Mouse (Mus musculus): ENCODE results near the gene Fat1. TPM values are rescaled to one million over a fixed set of nuclear protein-coding genes. Genes with fewer than 3 reads are reported as not detected.
"Not testable (repeated sequence)": the region's sequence is repeated elsewhere in the genome, so short reads cannot be mapped to it uniquely, and the experiment has no call there.

Fat1 gene
- polyA plus RNA-seq, 1 experiment from 2014 or later: 30.4 TPM

DNA sequence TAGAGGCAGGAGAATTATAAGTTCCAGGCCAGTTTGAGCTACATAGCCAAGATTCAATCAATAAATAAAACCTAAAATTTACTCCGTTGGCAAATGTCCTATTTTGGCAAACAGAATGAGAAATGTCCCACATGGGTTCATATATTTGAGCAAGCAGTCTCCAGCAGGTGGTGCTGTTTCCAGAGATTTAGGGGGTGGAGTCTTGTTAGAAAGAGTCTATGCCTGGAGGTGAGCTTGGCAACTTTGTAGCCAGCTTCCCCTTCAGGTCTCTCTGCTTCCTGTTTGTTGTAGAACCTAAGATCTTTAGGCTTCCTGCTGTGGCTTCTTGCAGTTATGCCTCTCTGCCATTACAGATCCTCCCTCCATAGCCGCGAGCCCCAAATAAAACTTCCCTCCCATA, 120.3 kb downstream of the Fat1 start:
- H3K4me3 ChIP-seq: no peak overlapping the region
- WGBS: 96% methylated on average over 3 of the region's 3 CpGs

DNA sequence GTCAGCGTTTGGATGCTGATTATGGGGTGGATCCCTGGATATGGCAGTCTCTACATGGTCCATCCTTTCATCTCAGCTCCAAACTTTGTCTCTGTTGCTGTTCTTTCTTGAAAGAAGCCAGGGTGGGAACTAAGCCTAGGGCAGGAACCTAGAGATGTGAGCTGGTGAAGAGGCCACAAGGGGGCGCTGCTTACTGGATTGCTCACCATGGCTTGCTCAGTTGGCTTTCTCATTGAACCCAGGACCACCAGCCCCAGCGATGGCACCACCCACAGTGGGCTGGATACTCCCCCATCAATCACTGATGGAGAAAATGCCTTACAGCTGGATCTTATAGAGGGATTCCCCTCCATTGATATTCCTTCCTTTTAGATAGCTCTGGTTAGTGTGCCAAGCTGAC, 121.6 kb downstream of the Fat1 start:
- H3K9me3 ChIP-seq: no peaks in the 10 kb centered on the region
- no peak overlapping the region for H3K27ac ChIP-seq
- no peak overlapping the region for H3K9ac ChIP-seq
- 28% methylated on average over 3 of the region's 3 CpGs for WGBS
- H3K36me3 ChIP-seq: peaks cover 44% of the 10 kb centered on the region
- H3K4me1 ChIP-seq: no peaks in the 10 kb centered on the region
- ATAC-seq (ENCODE audit: insufficient number of reproducible peaks, low FRiP score, low TSS enrichment, low read depth): no peak
- H3K4me3 ChIP-seq: no peak overlapping the region
- H3K27me3 ChIP-seq: no peaks in the 10 kb centered on the region
- no peak overlapping the region for H3K4me2 ChIP-seq

More for the DNA sequence above, 120.3 kb downstream of the Fat1 start:
- ATAC-seq (ENCODE audit: insufficient number of reproducible peaks, low FRiP score, low TSS enrichment, low read depth): no peak
- H3K27me3 ChIP-seq: no peaks in the 10 kb centered on the region
- H3K4me1 ChIP-seq: no peaks in the 10 kb centered on the region
- no peaks in the 10 kb centered on the region for H3K9me3 ChIP-seq
- H3K36me3 ChIP-seq: peaks cover 56% of the 10 kb centered on the region
- H3K9ac ChIP-seq: no peak overlapping the region
- H3K4me2 ChIP-seq: no peak overlapping the region
- H3K27ac ChIP-seq: no peak overlapping the region

DNA sequence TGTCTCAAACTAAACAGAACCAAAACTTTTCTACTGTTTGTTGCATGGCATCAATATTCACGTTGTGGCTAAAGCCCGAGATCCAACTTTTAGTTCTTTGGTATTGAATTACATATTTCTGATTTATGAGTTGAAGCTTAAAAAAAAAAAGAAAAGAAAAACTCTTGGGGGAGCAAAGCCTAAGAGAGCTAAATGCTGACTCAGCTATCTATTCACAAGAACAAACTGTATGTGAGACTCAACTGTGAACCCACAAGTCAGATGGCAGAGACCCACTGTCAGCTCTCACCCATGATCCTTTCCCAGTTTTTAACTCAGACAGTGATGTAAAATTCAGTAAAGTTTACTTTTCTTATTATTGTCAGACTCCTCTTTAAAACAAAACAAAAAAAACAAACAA, 124.8 kb downstream of the Fat1 start:
- no peaks in the 10 kb centered on the region for H3K4me1 ChIP-seq
- ATAC-seq (ENCODE audit: insufficient number of reproducible peaks, low FRiP score, low TSS enrichment, low read depth): no peak
- no peak overlapping the region for H3K27ac ChIP-seq
- H3K36me3 ChIP-seq: peaks cover 12% of the 10 kb centered on the region; the same call in 1 of the 2 replicates
- H3K9ac ChIP-seq: no peak overlapping the region
- no peak overlapping the region for H3K4me3 ChIP-seq
- H3K4me2 ChIP-seq: no peak overlapping the region
- H3K9me3 ChIP-seq: no peaks in the 10 kb centered on the region
- H3K27me3 ChIP-seq: no peaks in the 10 kb centered on the region
- WGBS: 82% methylated on average over 2 of the region's 2 CpGs

DNA sequence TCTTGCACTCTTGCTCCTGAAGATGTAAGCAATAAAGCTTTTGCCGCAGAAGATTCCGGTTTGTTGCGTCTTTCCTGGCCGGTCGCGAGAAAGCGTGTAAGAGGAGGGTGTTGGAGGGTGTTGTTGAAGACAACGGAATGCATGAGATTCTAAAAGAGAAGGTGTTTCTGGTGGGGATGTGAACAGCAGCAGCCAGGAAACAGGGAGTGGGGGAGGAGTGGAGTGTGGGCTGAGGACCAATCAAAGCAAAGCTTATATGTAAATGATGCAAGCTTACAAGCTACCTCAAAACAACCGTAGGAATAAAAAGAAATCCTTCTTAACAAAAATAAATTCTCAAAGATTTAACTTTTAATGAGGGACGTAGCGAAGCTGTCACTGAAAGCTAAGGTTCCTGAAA, 127.1 kb downstream of the Fat1 start:
- no peak overlapping the region for H3K27ac ChIP-seq
- H3K4me2 ChIP-seq: no peak overlapping the region
- H3K9me3 ChIP-seq: no peaks in the 10 kb centered on the region
- ATAC-seq (ENCODE audit: insufficient number of reproducible peaks, low FRiP score, low TSS enrichment, low read depth): no peak
- no peaks in the 10 kb centered on the region for H3K27me3 ChIP-seq
- H3K36me3 ChIP-seq: peaks cover 5% of the 10 kb centered on the region; the same call in 1 of the 2 replicates
- 91% methylated on average over 11 of the region's 11 CpGs for WGBS
- H3K4me3 ChIP-seq: no peak overlapping the region
- no peak overlapping the region for H3K9ac ChIP-seq
- H3K4me1 ChIP-seq: no peaks in the 10 kb centered on the region

DNA sequence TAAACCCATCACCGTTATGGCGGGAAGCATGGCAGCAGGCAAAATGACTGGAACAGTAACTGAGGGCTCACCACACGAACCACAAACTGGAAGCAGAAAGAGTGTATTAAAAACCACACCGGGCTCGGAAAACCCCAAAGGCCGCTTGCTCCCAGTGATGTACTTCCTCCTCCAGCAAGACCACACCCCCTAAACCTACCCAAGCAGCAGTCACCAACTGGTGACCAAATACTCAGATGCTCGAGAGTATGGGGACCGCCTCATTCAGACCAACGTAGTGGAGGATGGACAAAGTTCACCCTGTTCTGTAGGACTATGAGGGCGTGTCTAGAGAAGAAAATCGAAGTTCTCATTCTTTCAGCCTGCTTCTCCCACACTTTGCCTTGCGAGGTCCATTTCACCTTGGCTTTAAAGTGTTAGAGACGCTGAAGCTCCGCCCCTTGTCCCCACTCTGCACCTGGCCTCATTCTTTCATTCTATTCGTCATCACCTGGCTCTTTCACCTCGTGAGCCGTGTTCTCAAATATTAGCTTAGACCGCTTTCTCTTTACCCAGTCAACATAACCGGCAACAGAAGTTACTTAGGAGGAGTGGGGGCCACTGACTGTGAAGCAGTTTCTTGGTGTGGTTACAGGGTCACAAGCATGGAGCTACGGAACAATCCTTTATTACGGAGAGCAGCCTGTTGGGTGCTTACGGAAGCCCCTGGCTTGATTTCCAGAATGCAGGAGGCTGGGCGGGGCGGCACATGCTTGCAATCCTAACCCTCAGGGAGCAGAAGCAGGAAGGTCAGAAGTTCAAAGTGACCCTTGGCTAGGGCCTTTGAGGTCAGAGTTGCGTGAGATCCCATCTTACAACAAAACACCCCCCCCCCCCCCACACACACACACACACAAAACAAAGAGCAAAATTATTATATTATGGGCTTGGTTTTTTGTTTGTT, 128.0 kb downstream of the Fat1 start:
- Histone ChIP-seq H3K36me3 (no peaks in the 10 kb centered on the region), H3K27ac (no peak overlapping the region), H3K9me3 (no peaks in the 10 kb centered on the region), H3K4me3 (no peak overlapping the region), H3K9ac (no peak overlapping the region), H3K4me2 (no peak overlapping the region), H3K27me3 (no peaks in the 10 kb centered on the region), H3K4me1 (no peaks in the 10 kb centered on the region)
- no peak for ATAC-seq (ENCODE audit: insufficient number of reproducible peaks, low FRiP score, low TSS enrichment, low read depth)
- WGBS: 77% methylated on average over 25 of the region's 25 CpGs

DNA sequence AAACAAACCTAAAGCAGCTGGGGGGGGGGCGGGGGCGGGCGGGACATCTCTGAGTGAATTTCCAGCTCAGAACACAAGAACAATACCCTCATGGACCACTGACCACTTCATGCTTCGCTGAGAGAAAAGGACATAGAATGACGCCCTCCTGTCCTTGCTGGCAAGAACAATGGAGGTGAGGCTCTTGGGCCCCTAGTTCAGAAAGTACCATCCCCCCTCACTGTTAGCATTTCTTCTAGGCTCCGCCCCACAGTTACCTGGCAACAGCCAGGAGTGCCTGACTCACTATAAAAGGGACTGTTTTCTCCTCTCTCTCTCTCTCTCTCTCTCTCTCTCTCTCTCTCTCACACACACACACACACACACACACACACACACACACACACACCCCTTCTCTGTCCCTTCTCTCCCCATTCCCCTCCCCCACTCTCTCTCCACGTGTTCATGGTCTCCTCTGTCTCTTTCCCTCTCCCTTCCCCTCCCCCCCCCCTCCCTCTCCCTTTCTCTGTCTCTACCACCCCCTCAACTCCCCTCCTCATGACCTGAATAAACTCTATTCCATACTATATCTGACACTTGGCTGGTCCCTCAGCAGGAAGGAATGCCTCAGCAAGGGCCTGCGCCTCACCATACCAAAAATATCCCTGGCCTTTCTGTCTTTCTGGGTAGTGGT, 129.1 kb downstream of the Fat1 start:
- H3K27ac ChIP-seq: no peak overlapping the region
- ATAC-seq (ENCODE audit: insufficient number of reproducible peaks, low FRiP score, low TSS enrichment, low read depth): no peak
- H3K36me3 ChIP-seq: no peaks in the 10 kb centered on the region
- H3K4me3 ChIP-seq: no peak overlapping the region
- H3K9me3 ChIP-seq: no peaks in the 10 kb centered on the region
- H3K4me1 ChIP-seq: peaks cover 4% of the 10 kb centered on the region
- H3K9ac ChIP-seq: no peak overlapping the region
- no peak overlapping the region for H3K4me2 ChIP-seq
- WGBS: 56% methylated on average over 8 of the region's 8 CpGs
- peaks cover 4% of the 10 kb centered on the region; the same call in 1 of the 2 replicates for H3K27me3 ChIP-seq

DNA sequence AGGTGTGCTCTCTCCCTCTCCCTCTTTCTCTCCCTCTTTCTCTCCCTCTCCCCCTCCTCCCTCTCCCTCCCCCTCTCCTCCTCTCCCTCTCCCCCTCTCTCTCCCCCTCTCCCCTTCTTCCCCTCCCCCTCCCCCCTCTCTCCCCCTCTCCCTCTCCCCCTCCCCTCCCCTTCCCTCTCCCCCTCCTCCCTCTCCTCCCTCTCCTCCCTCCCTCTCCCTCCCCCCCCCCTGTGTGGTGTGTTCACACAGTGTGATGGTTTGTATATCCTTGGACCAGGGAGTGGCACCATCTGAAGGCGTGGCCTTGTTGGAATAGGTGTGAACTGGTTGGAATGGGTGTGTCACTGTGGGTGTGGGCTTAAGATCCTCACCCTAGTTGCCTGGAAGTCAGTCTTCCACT, 130.1 kb downstream of the Fat1 start:
- not testable (repeated sequence) for H3K4me2 ChIP-seq; H3K9me3 ChIP-seq; H3K36me3 ChIP-seq; H3K4me3 ChIP-seq; ATAC-seq (ENCODE audit: insufficient number of reproducible peaks, low FRiP score, low TSS enrichment, low read depth); H3K4me1 ChIP-seq; H3K27me3 ChIP-seq; H3K9ac ChIP-seq; H3K27ac ChIP-seq
- WGBS: 86% methylated on average over 1 of the region's 1 CpGs

DNA sequence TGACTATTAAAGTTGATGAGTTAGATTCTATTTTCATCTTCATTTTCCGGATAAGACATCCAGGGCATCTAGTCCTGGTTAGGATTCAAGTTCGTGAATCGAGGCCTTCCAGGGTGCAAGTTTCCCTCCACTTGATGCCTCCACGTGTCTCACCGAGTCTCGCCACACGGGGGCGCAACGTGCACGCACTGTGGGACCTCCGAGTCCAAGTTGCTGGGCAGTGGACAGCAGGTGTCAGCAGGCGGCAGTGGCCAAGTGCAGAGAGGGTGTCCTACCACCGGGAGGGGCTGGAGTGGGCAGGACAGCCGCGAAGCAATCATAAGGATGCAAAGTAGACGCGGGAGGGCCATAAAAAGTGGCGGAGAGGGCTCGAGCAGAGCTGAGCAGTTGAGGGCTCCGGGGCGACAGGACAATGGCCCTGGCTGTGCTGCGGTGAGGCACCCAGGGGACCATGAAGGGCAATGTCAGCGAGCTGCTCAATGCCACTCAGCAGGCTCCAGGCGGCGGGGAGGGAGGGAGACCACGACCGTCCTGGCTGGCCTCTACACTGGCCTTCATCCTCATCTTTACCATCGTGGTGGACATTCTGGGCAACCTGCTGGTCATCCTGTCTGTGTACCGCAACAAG, 133.6 kb downstream of the Fat1 start, which contains the start of gene Mtnr1a:
Gene Mtnr1a, plus strand, starts transcription at position 379 of the 628 bp plus-strand sequence.
- no peak within 1 kb of the TSS for H3K9ac ChIP-seq

GRCm38 (mm10) chr8:45070949-45071348, 135.7 kb downstream of the Fat1 start:
- 92% methylated on average over 8 of the region's 8 CpGs for WGBS
- no peak for ATAC-seq (ENCODE audit: insufficient number of reproducible peaks, low FRiP score, low TSS enrichment, low read depth)
- Histone ChIP-seq H3K4me3 (no peak overlapping the region), H3K27me3 (peaks cover 10% of the 10 kb centered on the region; the same call in 1 of the 2 replicates), H3K27ac (no peak overlapping the region), H3K4me1 (peaks cover 4% of the 10 kb centered on the region), H3K9ac (no peak overlapping the region), H3K9me3 (no peaks in the 10 kb centered on the region), H3K4me2 (no peak overlapping the region), H3K36me3 (no peaks in the 10 kb centered on the region)

More for the DNA sequence above, 133.6 kb downstream of the Fat1 start, which contains the start of gene Mtnr1a:
- peak within 1 kb of the TSS; percentile 17; the same call in 1 of the 2 replicates for H3K4me3 ChIP-seq
- H3K4me1 ChIP-seq: peaks cover 4% of the 10 kb centered on the region
- peak within 1 kb of the TSS; percentile 54 for H3K4me2 ChIP-seq
- no peak within 1 kb of the TSS for H3K27ac ChIP-seq
- no peaks in the 10 kb centered on the region for H3K36me3 ChIP-seq
- ATAC-seq (ENCODE audit: insufficient number of reproducible peaks, low FRiP score, low TSS enrichment, low read depth): peak; percentile 71; the same call in 1 of the 2 replicates
- 8% methylated on average over 27 of the region's 29 CpGs for WGBS
- H3K9me3 ChIP-seq: no peaks in the 10 kb centered on the region
- H3K27me3 ChIP-seq: peaks cover 10% of the 10 kb centered on the region; the same call in 1 of the 2 replicates

DNA sequence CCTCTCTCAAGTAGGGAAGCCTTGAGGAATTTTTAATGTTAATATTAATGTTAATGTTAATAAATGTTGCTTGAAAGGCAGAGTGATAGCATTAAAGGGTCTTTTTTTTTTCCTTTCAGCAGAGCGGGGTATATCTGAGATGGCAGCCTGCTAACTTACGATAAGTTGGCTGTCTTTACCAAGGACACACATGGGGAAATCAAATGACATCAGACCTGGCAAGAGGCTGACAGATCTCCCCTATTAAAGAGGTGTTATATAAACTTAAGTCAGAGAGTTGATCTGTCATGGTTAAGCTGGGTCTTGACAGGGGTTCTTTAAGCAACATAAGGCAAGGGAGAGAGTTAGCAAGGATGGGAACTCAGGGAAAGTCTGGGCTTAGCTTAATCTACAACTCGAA, 145.6 kb downstream of the Fat1 start:
- Histone ChIP-seq H3K27ac (no peak overlapping the region), H3K36me3 (no peaks in the 10 kb centered on the region), H3K9ac (no peak overlapping the region), H3K4me2 (no peak overlapping the region), H3K4me3 (no peak overlapping the region), H3K4me1 (no peaks in the 10 kb centered on the region), H3K9me3 (no peaks in the 10 kb centered on the region), H3K27me3 (no peaks in the 10 kb centered on the region)
- ATAC-seq (ENCODE audit: insufficient number of reproducible peaks, low FRiP score, low TSS enrichment, low read depth): no peak
- 76% methylated on average over 3 of the region's 3 CpGs for WGBS

DNA sequence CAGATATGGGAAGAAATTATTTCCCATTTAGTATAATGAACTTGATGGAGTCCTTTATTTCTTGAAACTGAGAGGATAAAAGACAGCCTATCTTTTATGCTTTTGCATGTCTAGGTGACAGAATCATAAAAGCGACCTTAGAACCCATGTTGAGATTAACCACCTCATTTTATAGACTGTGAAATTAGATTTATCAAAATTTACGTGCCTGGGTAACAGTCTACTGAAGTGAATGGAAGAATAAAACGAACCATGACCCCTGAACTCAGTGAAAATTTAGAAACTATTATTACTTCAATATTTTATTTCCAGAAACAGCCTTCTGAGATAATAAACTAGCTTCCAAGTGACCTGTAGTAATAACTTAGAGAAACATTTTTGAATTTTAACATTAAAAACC, 158.4 kb downstream of the Fat1 start:
- no peak overlapping the region for H3K27ac ChIP-seq
- H3K9me3 ChIP-seq: no peaks in the 10 kb centered on the region
- no peak overlapping the region for H3K4me3 ChIP-seq
- H3K4me2 ChIP-seq: no peak overlapping the region
- no peaks in the 10 kb centered on the region for H3K4me1 ChIP-seq
- WGBS: 56% methylated on average over 3 of the region's 3 CpGs
- ATAC-seq (ENCODE audit: insufficient number of reproducible peaks, low FRiP score, low TSS enrichment, low read depth): no peak
- H3K9ac ChIP-seq: no peak overlapping the region
- no peaks in the 10 kb centered on the region for H3K36me3 ChIP-seq
- no peaks in the 10 kb centered on the region for H3K27me3 ChIP-seq

Measured in limb, embryonic 15.5 days (tissue).